Mouse (Mus musculus) kidney, adult 9 months (tissue): ENCODE data around the gene Smad1.

Experiments
- DNase-seq: peaks from one replicate; pipeline ENCODE4 v3.0.0; 2022

Gene Smad1

DNA sequence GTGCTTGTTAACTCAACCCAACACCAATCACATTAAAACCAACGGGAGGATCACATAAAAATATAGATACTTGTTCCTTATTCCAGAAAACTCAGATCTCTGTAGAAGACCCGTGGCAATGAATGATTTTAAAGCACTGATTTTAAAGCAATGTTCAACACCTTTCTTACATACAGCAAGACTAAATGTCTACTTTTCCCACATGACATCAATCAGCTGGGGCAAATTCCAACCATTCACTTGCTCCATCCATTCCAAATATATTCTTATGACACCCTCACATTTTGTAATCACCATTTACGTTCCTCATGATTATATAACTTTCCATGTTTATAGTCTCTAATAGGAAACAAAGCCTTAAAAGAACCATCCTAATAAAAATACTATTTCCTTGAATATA is 105.5 kb downstream of the Smad1 start:
- DNase-seq = no peak

GRCm38 (mm10) chr8:79292712-79293264 is 106.5 kb downstream of the Smad1 start:
- DNase-seq = no peak

GRCm38 (mm10) chr8:79289592-79289991 is 109.7 kb downstream of the Smad1 start:
- DNase-seq = no peak

DNA sequence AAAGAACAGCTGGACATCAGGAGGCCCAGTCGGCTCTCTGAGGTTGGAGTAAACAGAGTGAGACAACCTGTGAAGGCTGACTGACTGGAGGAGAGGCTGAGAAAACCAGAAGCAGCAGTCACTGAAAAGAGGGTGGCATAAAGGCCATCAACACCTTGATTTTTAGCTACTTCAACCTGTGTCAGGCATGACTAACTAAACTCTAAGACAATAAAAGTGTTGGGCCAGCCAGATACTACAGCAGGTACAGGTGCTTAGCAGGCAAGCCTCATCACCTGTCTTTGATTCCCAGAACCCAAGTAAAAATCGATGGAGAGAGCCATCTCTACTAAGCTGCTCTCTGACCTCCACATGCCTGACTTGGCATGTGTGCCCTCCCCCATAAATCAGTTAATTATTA is 110.6 kb downstream of the Smad1 start:
- DNase-seq = no peak
